Mouse (Mus musculus) ES-E14 (cell line): Measurements from ENCODE around the gene Ska2. TPM values are rescaled to one million over a fixed set of nuclear protein-coding genes. Genes with fewer than 3 reads are reported as not detected.

ENCODE experiments used
- DNase-seq: peaks from one replicate; pipeline ENCODE4 v3.0.0-alpha.2; 2013; ENCODE audit warnings: low read depth, low spot score
- H3K27ac ChIP-seq: 2 replicates; pipeline ENCODE4 v1.5.1; 2012; ENCODE audit warnings: low read depth, mild to moderate bottlenecking, low read length, moderate library complexity, mixed read lengths; ENCODE audit not compliant: poor library complexity, insufficient read depth, severe bottlenecking
- H3K36me3 ChIP-seq: 2 replicates; pipeline ENCODE4 v1.6.1; 2012; ENCODE audit warnings: mild to moderate bottlenecking, low read length, moderate library complexity, mixed read lengths; ENCODE audit not compliant: control insufficient read depth, poor library complexity, insufficient read depth, severe bottlenecking
- H3K4me1 ChIP-seq, 2 experiments: fragments of 150-350 bp in 1 of 2; sonication (generic) in 1 of 2; 2 replicates each; pipeline ENCODE4 v1.6.1; 2012; ENCODE audit warnings: low read length in 2 of 2, mild to moderate bottlenecking in 1 of 2, mixed read lengths in 1 of 2; ENCODE audit not compliant: control insufficient read depth in 2 of 2, insufficient read depth in 2 of 2, poor library complexity in 1 of 2
- H3K4me3 ChIP-seq, 2 experiments: fragments of 150-350 bp in 1 of 2; sonication (generic) in 1 of 2; 2 replicates each; pipeline ENCODE4 v1.5.1; 2012; ENCODE audit warnings: low read length in 2 of 2, low read depth in 1 of 2, mild to moderate bottlenecking in 1 of 2, mixed read lengths in 1 of 2; ENCODE audit not compliant: insufficient read depth in 1 of 2, poor library complexity in 1 of 2, severe bottlenecking in 1 of 2
- H3K9ac ChIP-seq: 2 replicates; pipeline ENCODE4 v1.6.1; 2012; ENCODE audit warnings: low read depth, mild to moderate bottlenecking, low read length, mixed read lengths; ENCODE audit not compliant: poor library complexity, insufficient read depth, severe bottlenecking
- H3K9me3 ChIP-seq: fragments of 150-350 bp; sonication (generic); 2 replicates; pipeline ENCODE4 v1.6.1; 2012; ENCODE audit warnings: low read depth, mild to moderate bottlenecking, low read length; ENCODE audit not compliant: control insufficient read depth, insufficient read depth
- CHD2 ChIP-seq: IDR thresholded peaks from 2 replicates; pipeline ENCODE4 v1.6.1; 2014; ENCODE audit warnings: mild to moderate bottlenecking, low read depth, low read length, inconsistent platforms
- HCFC1 ChIP-seq: IDR thresholded peaks from 2 replicates; pipeline ENCODE4 v1.6.1; 2012; ENCODE audit warnings: low read length, inconsistent platforms, borderline replicate concordance; ENCODE audit not compliant: insufficient read depth
- MAFK ChIP-seq: IDR thresholded peaks from 2 replicates; pipeline ENCODE4 v1.6.1; 2014; ENCODE audit warnings: mild to moderate bottlenecking, low read depth, low read length, inconsistent platforms; ENCODE audit not compliant: insufficient read depth
- ZC3H11A ChIP-seq: IDR thresholded peaks from 2 replicates; pipeline ENCODE4 v1.6.1; 2012; ENCODE audit warnings: low read depth, mild to moderate bottlenecking, inconsistent platforms, low read length, borderline replicate concordance
- ZNF384 ChIP-seq: IDR thresholded peaks from 2 replicates; pipeline ENCODE4 v1.6.1; 2012; ENCODE audit warnings: low read depth, low read length, inconsistent platforms
- in situ Hi-C, 2 experiments: fragments of 600-800 bp; cut with MboI; formaldehyde crosslinking; loops; one replicate each; pipeline ENCODE4 v1.15.1; 2025; ENCODE audit warnings: low sequenced_read_pairs in 2 of 2, inconsistent platforms in 1 of 2; ENCODE audit not compliant: unreplicated experiment in 2 of 2
- total RNA-seq: library from RNA; depleted of rRNA; stranded (reverse); fragments of 300-350 nt; gene quantifications from 2 replicates; pipeline ENCODE4 v1.2.3, GENCODE M21; 2012; rRNA removed

Gene Ska2
- total RNA-seq, result 9.2 and 17.2 TPM in 2 replicates

GRCm38 (mm10) chr11:87108755-87109518 lies at the start of gene Ska2:
TSS of gene Ska2 (plus strand) at chr11:87109234.
- peak within 1 kb of the TSS; percentile 94 to 99 for H3K4me3 ChIP-seq
- H3K9ac ChIP-seq, result peak within 1 kb of the TSS; percentile 98
- no peaks in the 10 kb centered on the region for H3K9me3 ChIP-seq
- in situ Hi-C loops, result no loop called here
- TF ChIP-seq CHD2 (peak; percentile 95), ZNF384 (no peak), MAFK (no peak), HCFC1 (peak; percentile 64; the same call in 1 of the 2 replicates), ZC3H11A (no peak)
- peaks cover 2% of the 10 kb centered on the region; the same call in 1 of the 2 replicates for H3K36me3 ChIP-seq
- peak; percentile 100 for DNase-seq
- peaks cover 0 to 9% of the 10 kb centered on the region in 2 experiments; a peak in 1 of 4 replicates for H3K4me1 ChIP-seq
- H3K27ac ChIP-seq, result peak within 1 kb of the TSS; percentile 91

- no peak overlapping the region for H3K9ac ChIP-seq
- no peaks in the 10 kb centered on the region for H3K9me3 ChIP-seq
- no peak overlapping the region for H3K27ac ChIP-seq
- in situ Hi-C loops, result no loop called here
- H3K4me3 ChIP-seq, result no peak overlapping the region
- TF ChIP-seq ZNF384 (no peak), ZC3H11A (no peak), CHD2 (no peak), MAFK (no peak), HCFC1 (no peak)
- H3K36me3 ChIP-seq, result no peaks in the 10 kb centered on the region
- H3K4me1 ChIP-seq, result no peaks in the 10 kb centered on the region
- no peak for DNase-seq
These were observed 48.6 kb upstream of the Ska2 start for GRCm38 (mm10) chr11:87060410-87060809.

GRCm38 (mm10) chr11:87062087-87062486 lies 46.9 kb upstream of the Ska2 start:
- no peak for TF ChIP-seq CHD2
- no peak for TF ChIP-seq ZC3H11A
- no peak for TF ChIP-seq MAFK
- no peak for TF ChIP-seq HCFC1
- no peak for TF ChIP-seq ZNF384
- Histone ChIP-seq H3K9ac (no peak overlapping the region), H3K4me3 (no peak overlapping the region), H3K36me3 (no peaks in the 10 kb centered on the region), H3K4me1 (no peaks in the 10 kb centered on the region), H3K27ac (no peak overlapping the region), H3K9me3 (no peaks in the 10 kb centered on the region)
- in situ Hi-C loops, result no loop called here
- DNase-seq, result no peak

- Histone ChIP-seq H3K4me1 (no peaks in the 10 kb centered on the region; a peak in 1 of 4 replicates), H3K9ac (peak overlapping the region; percentile 59), H3K9me3 (no peaks in the 10 kb centered on the region), H3K27ac (no peak overlapping the region), H3K4me3 (peak overlapping the region; percentile 64 to 69), H3K36me3 (peaks cover 8% of the 10 kb centered on the region)
- DNase-seq, result peak; percentile 39
- TF ChIP-seq HCFC1 (no peak), MAFK (no peak), CHD2 (no peak), ZC3H11A (no peak), ZNF384 (no peak)
- in situ Hi-C loops, result no loop called here
These were observed 35.6 kb upstream of the Ska2 start for GRCm38 (mm10) chr11:87073343-87073865.
